Mouse (Mus musculus): ENCODE data around the gene Lrrc14b. TPM values are rescaled to one million over a fixed set of nuclear protein-coding genes. Genes with fewer than 3 reads are reported as not detected.

The Lrrc14b gene
- not detected for polyA plus RNA-seq (2015; fragmentation: Illumina TruSeq; extraction: RNeasy Lipid Tissue Mini Kit (QIAGEN cat#74804); ENCODE audit: insufficient read depth, low read depth, low replicate concordance)

DNA sequence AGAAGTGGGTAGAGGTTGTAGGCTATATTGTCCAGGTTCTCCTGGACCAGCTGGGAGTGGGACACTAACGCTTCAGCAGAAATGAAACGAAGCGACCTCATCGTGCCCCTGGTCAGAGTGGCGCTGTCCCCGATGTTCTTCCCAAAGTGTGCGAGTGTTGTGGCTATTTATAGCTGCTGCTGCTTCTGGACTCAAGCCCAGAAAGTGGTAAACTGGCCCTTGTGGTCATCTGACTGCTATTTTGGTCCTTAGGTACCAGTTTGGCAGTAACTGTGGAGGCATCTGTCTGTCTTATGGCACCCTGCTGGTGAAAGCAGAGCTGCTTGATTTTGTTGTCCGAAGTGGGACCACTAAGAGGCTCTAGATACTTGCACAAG is at the start of gene Lrrc14b:
Gene Lrrc14b, minus strand, starts transcription at position 147 of the 377 bp plus-strand sequence.

DNA sequence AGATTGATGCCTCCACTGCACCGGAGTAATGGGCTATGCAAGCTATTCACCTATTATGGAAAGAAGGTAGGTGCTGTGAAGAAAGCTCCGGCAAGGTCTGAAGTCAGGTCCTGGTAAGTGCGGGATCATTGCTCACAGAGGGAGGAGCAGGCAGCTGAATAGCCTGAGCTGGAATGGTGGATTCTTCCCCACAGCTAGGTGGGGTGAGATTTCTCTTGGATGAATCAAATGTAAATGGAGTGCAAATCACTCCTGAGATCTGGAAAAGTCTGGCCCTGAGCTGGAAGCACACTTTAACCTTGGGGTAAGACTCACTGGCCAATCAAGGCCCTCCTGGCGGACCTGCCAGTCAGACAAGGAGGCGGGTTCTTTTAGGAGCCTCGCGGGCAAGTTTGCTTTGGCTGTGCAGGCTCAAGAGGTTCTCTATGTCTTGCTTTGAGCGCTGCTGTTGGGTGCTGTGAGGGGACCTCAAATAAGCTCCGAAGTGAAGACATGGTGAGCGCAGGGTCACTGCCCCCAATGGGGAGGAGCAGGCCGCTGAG is 35.6 kb upstream of the Lrrc14b start, which contains the start of gene Ftl1-ps1:
Gene Ftl1-ps1, plus strand, starts transcription at position 397 of the 542 bp plus-strand sequence.

DNA sequence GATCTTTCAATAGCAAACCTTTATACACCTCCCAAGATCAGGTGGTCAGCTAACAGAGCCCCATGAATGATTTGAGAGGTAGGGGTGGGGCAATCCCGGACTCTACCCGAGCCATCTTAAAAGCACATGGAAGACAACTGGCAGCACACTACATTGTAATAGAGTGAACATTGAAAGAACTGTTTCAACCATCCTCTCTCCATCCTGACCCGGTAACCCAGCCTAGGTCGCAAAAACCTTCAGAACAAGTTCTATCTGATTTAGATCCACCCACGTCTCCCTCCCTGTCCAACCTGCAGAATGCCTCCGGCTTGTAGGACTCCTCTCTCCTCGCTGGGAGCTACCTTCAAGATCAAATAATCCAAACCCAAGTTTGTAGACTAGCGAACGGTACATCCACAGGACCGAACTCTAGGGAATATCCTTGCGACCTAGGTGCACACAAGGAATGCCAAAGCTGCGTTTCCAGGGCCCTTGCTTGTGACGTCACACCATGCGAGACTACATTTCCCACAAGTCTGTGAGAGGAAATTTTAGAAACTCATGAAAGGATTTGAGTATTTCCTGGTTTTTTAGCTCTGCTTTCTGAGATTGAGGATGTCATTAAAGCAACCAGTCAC is 26.7 kb upstream of the Lrrc14b start, which contains the start of gene Zfp72:
Gene Zfp72, minus strand, starts transcription at position 466 of the 620 bp plus-strand sequence.

GRCm38 (mm10) chr13:74349566-74350434 is 14.0 kb downstream of the Lrrc14b start, which contains the start of the genes Sdha and Ccdc127:
Gene Sdha, minus strand, starts transcription at chr13:74350280.
Gene Ccdc127, plus strand, starts transcription at chr13:74350309.

GRCm38 (mm10) chr13:74317170-74317849 is 46.5 kb downstream of the Lrrc14b start, which contains the start of gene Pdcd6:
Gene Pdcd6, minus strand, starts transcription at chr13:74317580.

Other genes starting within 250 kb of the Lrrc14b start
- not detected for gene Slc9a3, start 242.5 kb downstream of the Lrrc14b start, polyA plus RNA-seq (2015; fragmentation: Illumina TruSeq; extraction: RNeasy Lipid Tissue Mini Kit (QIAGEN cat#74804); ENCODE audit: insufficient read depth, low read depth, low replicate concordance)
- 7.4 TPM for gene Exoc3, start 155.3 kb downstream of the Lrrc14b start, polyA plus RNA-seq (2015; fragmentation: Illumina TruSeq; extraction: RNeasy Lipid Tissue Mini Kit (QIAGEN cat#74804); ENCODE audit: insufficient read depth, low read depth, low replicate concordance)
- not detected for gene Ahrr, start 71.7 kb downstream of the Lrrc14b start, polyA plus RNA-seq (2015; fragmentation: Illumina TruSeq; extraction: RNeasy Lipid Tissue Mini Kit (QIAGEN cat#74804); ENCODE audit: insufficient read depth, low read depth, low replicate concordance)
- 18.9 TPM for gene Pdcd6, start 46.4 kb downstream of the Lrrc14b start, polyA plus RNA-seq (2015; fragmentation: Illumina TruSeq; extraction: RNeasy Lipid Tissue Mini Kit (QIAGEN cat#74804); ENCODE audit: insufficient read depth, low read depth, low replicate concordance)
- 40.8 TPM for gene Sdha, start 13.7 kb downstream of the Lrrc14b start, polyA plus RNA-seq (2015; fragmentation: Illumina TruSeq; extraction: RNeasy Lipid Tissue Mini Kit (QIAGEN cat#74804); ENCODE audit: insufficient read depth, low read depth, low replicate concordance)
- 7.6 TPM for gene Ccdc127, start 13.7 kb downstream of the Lrrc14b start, polyA plus RNA-seq (2015; fragmentation: Illumina TruSeq; extraction: RNeasy Lipid Tissue Mini Kit (QIAGEN cat#74804); ENCODE audit: insufficient read depth, low read depth, low replicate concordance)
- gene Zfp72, start 26.8 kb upstream of the Lrrc14b start, polyA plus RNA-seq (2015; fragmentation: Illumina TruSeq; extraction: RNeasy Lipid Tissue Mini Kit (QIAGEN cat#74804); ENCODE audit: insufficient read depth, low read depth, low replicate concordance): 0.63 TPM
- 17.8 TPM for gene Ftl1-ps1, start 35.7 kb upstream of the Lrrc14b start, polyA plus RNA-seq (2015; fragmentation: Illumina TruSeq; extraction: RNeasy Lipid Tissue Mini Kit (QIAGEN cat#74804); ENCODE audit: insufficient read depth, low read depth, low replicate concordance)
- gene Zfp825, start 130.0 kb upstream of the Lrrc14b start, polyA plus RNA-seq (2015; fragmentation: Illumina TruSeq; extraction: RNeasy Lipid Tissue Mini Kit (QIAGEN cat#74804); ENCODE audit: insufficient read depth, low read depth, low replicate concordance): 4.4 TPM

Measured in pancreas, adult 10 weeks (tissue).